Mouse (Mus musculus): ENCODE data around the gene Olfr527.

Gene Olfr527

DNA sequence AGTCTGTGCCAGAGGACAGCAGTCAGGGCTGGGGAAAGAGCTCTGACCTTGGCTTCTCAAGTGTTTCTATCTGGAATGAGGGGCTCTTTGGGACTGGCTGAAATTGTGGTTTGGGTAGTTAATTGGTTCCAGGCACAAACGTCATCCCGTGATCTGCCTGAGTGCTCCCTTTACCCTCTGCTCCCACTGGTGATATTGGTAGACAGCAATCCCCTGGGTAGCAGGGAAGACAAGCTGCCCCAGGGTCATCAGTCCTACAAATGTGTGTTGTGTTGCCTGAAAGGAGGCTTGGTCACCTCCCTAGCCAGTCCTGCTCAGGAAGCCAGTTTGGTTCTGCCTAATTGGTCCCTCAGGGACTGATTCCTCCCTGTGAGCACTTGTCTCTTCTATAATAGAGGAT, at the start of gene Olfr527:
Gene Olfr527, plus strand, starts transcription at position 301 of the 400 bp plus-strand sequence.
- no peak for DNase-seq (ENCODE audit: low spot score in 2 of 2)

DNA sequence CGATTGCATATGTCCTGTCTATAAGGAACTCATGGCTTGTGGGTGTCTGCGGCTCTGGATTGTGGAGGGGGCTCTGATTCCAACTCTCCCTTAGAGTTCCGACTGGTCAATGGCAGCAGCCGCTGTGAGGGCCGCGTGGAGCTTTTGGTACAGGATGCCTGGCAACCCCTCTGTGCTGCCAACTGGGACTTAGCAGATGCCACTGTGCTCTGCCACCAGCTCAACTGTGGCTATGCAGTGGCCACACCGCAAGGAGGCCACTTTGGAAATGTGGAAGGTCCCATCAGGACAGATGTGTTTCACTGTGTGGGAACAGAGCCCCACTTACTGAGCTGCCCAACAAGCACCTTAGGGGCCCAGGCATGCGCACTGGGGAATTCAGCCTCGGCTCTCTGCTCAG, 38.1 kb upstream of the Olfr527 start:
- DNase-seq (ENCODE audit: low spot score in 2 of 2), result no peak

DNA sequence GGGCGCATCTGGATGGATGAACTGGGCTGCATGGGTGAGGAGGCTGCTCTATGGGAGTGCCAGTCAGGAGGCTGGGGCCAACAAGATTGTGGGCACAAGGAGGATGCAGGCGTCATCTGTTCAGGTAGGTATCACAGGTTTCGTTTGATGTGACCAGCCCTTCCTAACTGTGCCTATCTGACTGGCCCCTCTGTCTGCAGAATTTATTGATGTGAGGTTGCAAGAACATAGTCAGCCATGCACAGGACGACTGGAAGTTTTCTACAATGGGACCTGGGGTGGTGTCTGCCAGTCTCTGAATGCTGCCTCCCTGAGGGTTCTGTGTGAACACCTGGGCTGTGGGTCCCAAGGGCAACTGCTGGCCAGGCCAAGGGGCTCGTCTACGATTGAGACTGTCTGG, 36.9 kb upstream of the Olfr527 start:
- no peak for DNase-seq (ENCODE audit: low spot score in 2 of 2)

DNA sequence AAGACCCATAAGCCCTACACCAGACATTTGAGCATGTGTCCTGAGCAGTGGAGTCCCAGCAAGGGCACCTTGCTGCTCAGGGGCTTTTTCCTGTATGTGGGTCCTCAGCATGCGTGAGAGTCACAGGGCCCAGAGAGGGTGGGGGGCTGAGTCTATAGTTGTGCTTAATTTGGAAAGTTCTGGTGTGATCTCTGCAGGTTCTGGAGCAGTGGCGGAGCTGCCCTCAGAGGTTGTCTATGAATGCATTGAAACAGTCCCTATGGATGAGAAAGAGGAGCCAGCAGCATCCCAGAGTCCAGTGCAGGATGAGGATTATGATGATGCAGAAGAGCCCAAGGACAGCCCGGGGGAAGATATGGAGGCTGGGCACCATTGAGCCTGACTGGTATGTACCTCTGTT, 34.4 kb upstream of the Olfr527 start:
- DNase-seq (ENCODE audit: low spot score in 2 of 2), result no peak

DNA sequence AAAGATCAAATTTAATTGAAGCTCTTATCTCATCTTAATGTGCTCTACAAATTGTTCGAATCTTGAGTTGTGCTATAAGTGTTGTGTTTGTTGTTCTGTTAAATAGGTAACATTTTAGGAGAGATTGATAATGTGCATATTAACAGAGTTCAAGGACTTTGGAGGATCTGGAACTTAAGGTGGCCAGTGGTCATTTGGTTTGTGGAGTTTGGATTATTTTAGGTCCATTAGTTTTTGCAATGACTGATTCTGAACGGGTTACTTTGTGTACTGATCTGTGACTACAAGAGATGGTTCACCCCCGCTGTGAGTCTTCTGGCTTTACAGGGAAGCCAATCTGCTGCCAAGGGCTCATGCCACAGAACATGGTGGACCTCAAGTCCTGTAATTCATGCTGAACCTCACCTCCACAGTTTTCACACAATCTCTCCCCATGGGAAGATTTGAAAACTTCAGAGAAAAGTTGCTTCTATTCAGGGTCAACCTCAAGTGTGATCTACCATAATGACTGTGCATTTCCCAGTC, 13.9 kb upstream of the Olfr527 start:
- no peak for DNase-seq (ENCODE audit: low spot score in 2 of 2)

DNA sequence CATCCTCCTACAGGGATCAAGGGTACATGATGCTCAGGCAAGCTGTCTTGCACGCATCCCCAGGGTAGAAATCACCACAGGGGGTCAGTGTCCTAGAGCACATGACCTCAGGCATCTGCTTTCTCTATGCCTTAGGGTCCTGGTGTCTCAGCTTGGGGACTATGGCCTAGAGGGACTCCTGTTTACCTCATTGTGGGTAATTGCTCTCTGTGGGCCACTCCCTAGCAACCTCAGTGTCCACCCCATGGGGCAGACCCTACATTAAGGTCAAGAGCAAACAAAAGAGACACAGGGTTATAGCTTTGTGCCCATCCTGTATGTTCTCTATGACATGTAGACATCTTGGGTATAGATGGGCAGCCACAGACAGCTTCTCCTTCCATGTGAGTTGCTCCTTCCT, 13.3 kb upstream of the Olfr527 start, which contains the start of gene Olfr525:
Gene Olfr525, plus strand, starts transcription at position 301 of the 400 bp plus-strand sequence.
- DNase-seq (ENCODE audit: low spot score in 2 of 2), result no peak

DNA sequence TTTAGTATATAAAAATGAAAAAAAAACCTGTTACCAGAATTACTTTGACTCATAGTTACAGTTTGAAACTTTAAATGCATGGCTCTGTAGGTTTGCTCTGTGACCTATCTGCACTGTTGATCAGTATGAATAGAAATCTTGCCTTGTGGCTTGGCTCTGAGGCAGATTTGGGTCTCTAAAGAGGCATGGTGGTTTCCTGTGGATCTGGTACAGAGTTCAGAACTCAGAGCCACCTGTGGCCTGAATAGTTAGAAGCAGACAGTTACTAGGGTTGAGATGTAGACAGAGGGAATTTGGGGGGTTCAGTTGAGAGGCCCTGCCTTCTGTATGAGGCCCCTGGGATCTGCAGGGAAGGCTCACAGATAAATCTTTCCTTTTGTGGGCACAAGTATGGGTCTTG, 12.7 kb upstream of the Olfr527 start:
- no peak for DNase-seq (ENCODE audit: low spot score in 2 of 2)

DNA sequence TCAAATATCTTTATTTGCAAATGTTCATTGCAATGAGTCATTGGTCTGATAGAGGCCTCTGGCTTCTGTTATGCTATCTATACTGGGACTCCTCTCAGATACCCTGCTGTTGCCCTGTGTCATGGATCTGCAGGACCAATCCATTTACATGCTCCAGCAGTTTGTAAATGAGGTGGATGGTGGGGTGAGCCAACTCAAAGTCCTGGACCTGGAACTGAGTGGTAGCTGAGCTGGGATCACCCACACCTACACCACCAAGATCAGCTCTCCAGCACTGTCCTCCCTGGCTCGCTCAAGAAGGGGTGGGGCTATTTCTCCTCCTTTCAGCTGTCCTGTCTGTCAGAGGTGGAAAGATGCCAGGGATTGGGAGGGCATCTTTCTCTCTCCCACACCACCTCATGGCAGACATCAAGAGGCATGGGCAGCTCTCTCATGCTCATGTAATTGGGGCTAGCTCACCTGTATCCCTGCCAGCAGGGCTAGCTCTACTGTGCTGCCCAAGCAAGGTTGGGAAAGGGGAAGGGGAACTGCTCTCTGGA, 4.0 kb upstream of the Olfr527 start:
- DNase-seq (ENCODE audit: low spot score in 2 of 2), result no peak

DNA sequence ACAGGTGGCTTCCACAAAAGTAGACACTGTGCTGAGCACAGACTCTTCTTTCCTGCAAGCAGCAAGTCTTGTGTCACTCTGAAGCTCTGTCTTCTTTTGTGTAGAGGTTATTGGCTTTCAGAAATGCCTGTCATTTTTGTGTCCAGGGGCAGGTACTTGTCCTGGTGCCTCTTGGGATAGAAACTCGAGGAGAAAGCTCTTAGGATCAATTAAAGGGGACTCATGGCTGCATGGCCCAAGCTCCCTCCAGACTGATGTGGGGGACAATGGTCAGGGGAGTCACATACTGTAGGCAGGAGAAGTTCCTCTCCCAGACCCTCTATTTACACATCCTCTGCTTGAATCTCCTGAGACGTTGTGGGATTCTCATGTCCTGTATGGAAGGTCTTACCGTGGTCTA, 27.8 kb downstream of the Olfr527 start, which contains the start of gene Olfr60:
Gene Olfr60, minus strand, starts transcription at position 101 of the 400 bp plus-strand sequence.
- no peak for DNase-seq (ENCODE audit: low spot score in 2 of 2)

DNA sequence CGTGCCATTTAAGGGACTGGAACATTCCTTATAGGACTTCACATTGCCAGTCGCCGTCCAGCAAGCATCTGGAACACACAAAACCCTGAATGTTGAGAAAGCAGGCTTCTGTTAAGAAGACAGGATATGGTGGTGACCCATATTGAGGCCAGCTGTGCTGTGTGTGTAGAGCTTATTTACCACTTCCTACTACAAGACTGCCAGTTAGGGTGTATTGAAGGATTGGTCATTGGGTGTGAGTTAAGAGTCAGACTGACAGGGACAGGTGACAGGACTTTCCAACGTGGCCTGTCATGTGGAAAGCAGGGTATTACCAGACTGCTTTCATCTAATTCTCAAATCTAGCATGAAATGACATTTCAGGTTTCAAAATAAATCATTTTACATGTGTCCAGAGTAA, 40.5 kb downstream of the Olfr527 start:
- no peak for DNase-seq (ENCODE audit: low spot score in 2 of 2)

DNA sequence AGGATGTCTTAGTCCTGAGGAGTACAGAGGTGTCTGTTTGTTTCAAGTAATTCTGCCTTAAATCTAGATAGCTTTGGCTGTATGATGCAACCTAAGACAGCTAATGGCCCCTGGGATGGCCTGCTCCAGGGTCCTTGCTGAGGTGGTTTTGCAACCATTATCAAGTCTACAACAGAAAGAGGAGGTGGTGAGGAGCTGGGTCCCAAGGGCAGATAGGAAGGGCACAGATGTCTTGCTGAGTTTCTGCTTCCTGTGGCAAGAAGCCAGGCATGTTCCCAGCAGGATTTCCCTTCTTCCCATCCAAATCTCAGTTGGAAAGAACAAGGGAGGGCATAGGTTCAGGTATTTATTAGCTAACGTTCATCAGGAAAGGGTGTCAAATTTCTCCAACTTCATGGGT, 42.4 kb downstream of the Olfr527 start, which contains the start of gene Olfr530:
Gene Olfr530, minus strand, starts transcription at position 101 of the 400 bp plus-strand sequence.
- no peak for DNase-seq (ENCODE audit: low spot score in 2 of 2)

DNA sequence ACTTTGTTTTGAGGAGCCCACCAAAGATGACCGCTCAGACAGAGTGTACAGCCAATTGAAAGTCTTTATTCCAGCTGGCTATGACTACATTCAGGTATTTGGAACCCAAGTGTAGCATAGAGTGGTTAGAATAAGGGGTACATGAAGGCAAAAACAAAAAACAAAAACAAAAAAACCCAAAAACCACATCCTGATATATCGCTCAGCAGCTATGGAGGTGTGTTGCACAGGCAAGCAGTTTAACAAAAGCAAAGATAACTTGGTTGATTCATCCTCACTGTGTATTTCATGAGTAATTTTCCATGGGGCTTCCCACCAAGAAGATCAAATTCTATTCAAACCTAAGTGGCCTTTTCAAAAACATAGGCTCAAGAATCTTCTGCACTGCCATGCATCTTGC, 43.1 kb downstream of the Olfr527 start:
- no peak for DNase-seq (ENCODE audit: low spot score in 2 of 2)
